Mouse (Mus musculus): ENCODE results near the gene Gm39115. TPM values are rescaled to one million over a fixed set of nuclear protein-coding genes. Genes with fewer than 3 reads are reported as not detected.
"Not testable (repeated sequence)": the region's sequence is repeated elsewhere in the genome, so short reads cannot be mapped to it uniquely, and the experiment has no call there.

The Gm39115 gene
- polyA plus RNA-seq, 1 experiment = not detected

GRCm38 (mm10) chr7:142140696-142141095 lies 4.9 kb upstream of the Gm39115 start:
- 11% methylated on average over 1 of the region's 1 CpGs for WGBS
- no peaks in the 10 kb centered on the region for H3K4me1 ChIP-seq (replicated peaks; ENCODE audit: control insufficient read depth, insufficient read depth, low read length)
- no peak overlapping the region for H3K27ac ChIP-seq (ENCODE audit: control insufficient read depth, insufficient read depth, low read length)
- TF ChIP-seq POLR2A (IDR thresholded peaks at IDR 0.05; ENCODE audit: control insufficient read depth, extremely low read depth, insufficient read depth, low read length, poor library complexity) (no peak), CTCF (IDR thresholded peaks at IDR 0.05; ENCODE audit: borderline replicate concordance, control insufficient read depth, extremely low read depth, insufficient read depth, low read length, poor library complexity) (no peak)
- H3K36me3 ChIP-seq (ENCODE audit: control insufficient read depth, insufficient read depth, low read length) = no peaks in the 10 kb centered on the region
- H3K27me3 ChIP-seq (ENCODE audit: control insufficient read depth, insufficient read depth, low read length) = no peaks in the 10 kb centered on the region
- no peak for DNase-seq
- H3K4me3 ChIP-seq (ENCODE audit: control insufficient read depth, insufficient read depth, low read length) = no peak overlapping the region

DNA sequence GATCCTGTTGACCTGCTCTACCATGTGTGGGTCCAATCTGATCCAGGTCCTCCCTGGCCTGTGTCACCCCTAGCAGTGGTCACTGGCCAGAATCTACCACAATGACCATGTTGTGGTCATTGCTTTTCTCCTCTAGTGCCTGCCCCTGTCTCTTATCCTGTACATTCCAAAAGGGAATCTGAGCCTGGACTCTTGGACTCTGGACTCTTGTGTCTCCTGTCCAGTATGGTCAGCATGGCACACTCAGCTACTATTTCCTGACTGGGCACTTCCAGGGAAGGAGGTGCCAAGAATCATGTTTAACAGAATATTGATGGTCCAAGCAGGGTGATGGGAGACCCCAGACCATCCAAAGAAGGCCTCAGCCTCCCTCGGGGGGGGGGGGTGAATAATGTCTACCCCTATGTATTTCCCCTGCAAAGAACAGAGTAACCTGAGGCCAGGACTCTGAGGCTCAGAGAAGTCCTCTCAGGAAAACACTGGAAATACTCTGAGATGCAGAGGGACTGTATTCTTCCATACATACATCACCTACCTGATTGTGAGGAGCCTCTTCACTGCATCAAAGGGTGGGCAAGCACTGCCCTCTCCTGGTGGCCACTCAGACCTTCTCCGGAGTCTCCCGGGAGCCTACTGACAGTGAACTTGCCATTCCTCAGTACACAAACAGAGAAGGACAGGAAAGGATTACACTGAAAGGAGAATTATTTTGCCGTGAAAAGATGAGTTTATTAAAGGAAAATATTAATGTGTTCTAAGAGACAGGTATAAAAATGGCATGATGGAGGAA lies 1.4 kb downstream of the Gm39115 start:
- TF ChIP-seq POLR2A (IDR thresholded peaks at IDR 0.05; ENCODE audit: control insufficient read depth, extremely low read depth, insufficient read depth, low read length, poor library complexity) (no peak), CTCF (IDR thresholded peaks at IDR 0.05; ENCODE audit: borderline replicate concordance, control insufficient read depth, extremely low read depth, insufficient read depth, low read length, poor library complexity) (no peak)
- H3K36me3 ChIP-seq (ENCODE audit: control insufficient read depth, insufficient read depth, low read length) = no peaks in the 10 kb centered on the region
- WGBS = 64% methylated on average over 4 of the region's 4 CpGs
- no peak for DNase-seq
- H3K27ac ChIP-seq (ENCODE audit: control insufficient read depth, insufficient read depth, low read length) = no peak overlapping the region
- H3K4me3 ChIP-seq (ENCODE audit: control insufficient read depth, insufficient read depth, low read length) = no peak overlapping the region
- no peaks in the 10 kb centered on the region for H3K27me3 ChIP-seq (ENCODE audit: control insufficient read depth, insufficient read depth, low read length)
- no peaks in the 10 kb centered on the region for H3K4me1 ChIP-seq (replicated peaks; ENCODE audit: control insufficient read depth, insufficient read depth, low read length)

DNA sequence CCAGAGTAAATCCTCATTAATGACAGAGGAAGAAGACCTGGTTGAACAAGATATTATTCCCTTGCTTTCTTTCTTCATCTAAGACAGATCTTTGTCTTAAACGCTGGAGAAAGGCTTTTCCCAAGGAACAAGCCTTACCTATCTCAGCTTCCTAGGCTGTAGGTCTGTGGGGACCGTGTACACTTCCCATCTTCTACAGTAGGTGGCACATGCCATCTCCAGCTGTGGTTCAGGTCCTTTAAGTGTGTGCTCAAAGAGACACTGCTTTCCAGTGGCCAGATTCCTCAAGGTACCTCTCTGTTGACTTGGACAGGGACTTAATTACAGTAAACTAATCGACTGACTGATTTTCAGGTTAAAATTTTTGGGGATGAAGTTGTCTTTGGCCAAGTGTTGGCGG lies 7.0 kb downstream of the Gm39115 start:
- Histone ChIP-seq H3K27me3 (ENCODE audit: control insufficient read depth, insufficient read depth, low read length) (no peaks in the 10 kb centered on the region), H3K36me3 (ENCODE audit: control insufficient read depth, insufficient read depth, low read length) (no peaks in the 10 kb centered on the region), H3K27ac (ENCODE audit: control insufficient read depth, insufficient read depth, low read length) (no peak overlapping the region), H3K4me3 (ENCODE audit: control insufficient read depth, insufficient read depth, low read length) (no peak overlapping the region), H3K4me1 (replicated peaks; ENCODE audit: control insufficient read depth, insufficient read depth, low read length) (no peaks in the 10 kb centered on the region)
- TF ChIP-seq POLR2A (IDR thresholded peaks at IDR 0.05; ENCODE audit: control insufficient read depth, extremely low read depth, insufficient read depth, low read length, poor library complexity) (no peak), CTCF (IDR thresholded peaks at IDR 0.05; ENCODE audit: borderline replicate concordance, control insufficient read depth, extremely low read depth, insufficient read depth, low read length, poor library complexity) (no peak)
- no peak for DNase-seq
- WGBS = 59% methylated on average over 4 of the region's 4 CpGs

DNA sequence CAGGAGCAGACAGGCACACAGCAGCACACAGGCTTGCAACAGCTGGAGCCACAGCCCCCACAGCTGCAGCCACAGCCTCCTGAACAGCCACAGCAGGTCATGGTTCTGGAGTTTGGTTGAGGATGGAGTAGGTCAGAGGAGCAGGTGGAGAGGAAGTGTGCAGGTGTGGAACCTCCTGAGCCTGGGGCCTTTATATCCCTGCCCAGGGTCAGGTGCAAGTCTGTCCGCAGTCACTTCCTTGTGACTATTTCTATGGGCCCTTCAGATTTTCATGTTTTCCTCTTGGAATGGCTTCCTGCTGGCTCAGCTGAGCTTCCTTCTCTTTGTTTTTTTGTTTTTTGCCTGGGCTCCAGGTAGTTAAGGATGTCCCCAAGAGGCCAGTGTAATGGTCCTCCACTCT lies 15.2 kb downstream of the Gm39115 start, which contains the start of gene Gm45618:
Gene Gm45618 (minus strand): TSS at position 101 of the 400 bp plus-strand sequence.
- not testable (repeated sequence) for H3K36me3 ChIP-seq (ENCODE audit: control insufficient read depth, insufficient read depth, low read length); H3K27me3 ChIP-seq (ENCODE audit: control insufficient read depth, insufficient read depth, low read length); H3K27ac ChIP-seq (ENCODE audit: control insufficient read depth, insufficient read depth, low read length); H3K4me3 ChIP-seq (ENCODE audit: control insufficient read depth, insufficient read depth, low read length); H3K4me1 ChIP-seq (replicated peaks; ENCODE audit: control insufficient read depth, insufficient read depth, low read length); DNase-seq
- WGBS = 96% methylated on average over 1 of the region's 1 CpGs

GRCm38 (mm10) chr7:142119632-142120031 lies 16.2 kb downstream of the Gm39115 start:
- Histone ChIP-seq H3K27ac (ENCODE audit: control insufficient read depth, insufficient read depth, low read length) (no peak overlapping the region), H3K4me3 (ENCODE audit: control insufficient read depth, insufficient read depth, low read length) (no peak overlapping the region), H3K4me1 (replicated peaks; ENCODE audit: control insufficient read depth, insufficient read depth, low read length) (no peaks in the 10 kb centered on the region), H3K36me3 (ENCODE audit: control insufficient read depth, insufficient read depth, low read length) (no peaks in the 10 kb centered on the region), H3K27me3 (ENCODE audit: control insufficient read depth, insufficient read depth, low read length) (no peaks in the 10 kb centered on the region)
- WGBS = 26% methylated on average over 5 of the region's 5 CpGs
- DNase-seq = no peak
- TF ChIP-seq CTCF (IDR thresholded peaks at IDR 0.05; ENCODE audit: borderline replicate concordance, control insufficient read depth, extremely low read depth, insufficient read depth, low read length, poor library complexity) (no peak), POLR2A (IDR thresholded peaks at IDR 0.05; ENCODE audit: control insufficient read depth, extremely low read depth, insufficient read depth, low read length, poor library complexity) (no peak)

DNA sequence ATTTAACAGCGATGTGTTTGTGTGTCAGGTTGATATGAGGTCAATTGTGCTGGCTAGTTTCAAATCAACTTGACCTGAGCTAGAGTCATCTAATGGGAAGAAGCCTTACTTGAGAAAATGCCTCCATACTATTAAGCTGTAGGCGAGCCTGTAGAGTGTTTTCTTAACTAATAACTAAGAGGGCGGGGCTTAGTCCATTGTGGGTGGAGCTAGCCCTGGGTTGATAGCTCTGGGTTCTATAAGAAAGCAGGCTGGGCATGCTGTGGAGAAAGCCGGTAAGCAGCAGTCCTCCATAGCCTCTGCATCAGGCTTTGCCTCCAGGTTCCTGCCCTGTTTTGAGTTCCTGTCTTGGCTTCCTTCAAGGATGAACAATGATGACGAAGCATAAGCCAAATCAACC lies 31.1 kb downstream of the Gm39115 start:
- TF ChIP-seq POLR2A (IDR thresholded peaks at IDR 0.05; ENCODE audit: control insufficient read depth, extremely low read depth, insufficient read depth, low read length, poor library complexity) = no peak
- TF ChIP-seq CTCF (IDR thresholded peaks at IDR 0.05; ENCODE audit: borderline replicate concordance, control insufficient read depth, extremely low read depth, insufficient read depth, low read length, poor library complexity) = no peak
- no peak for DNase-seq
- 50% methylated on average over 5 of the region's 5 CpGs for WGBS
- H3K27ac ChIP-seq (ENCODE audit: control insufficient read depth, insufficient read depth, low read length) = no peak overlapping the region
- H3K4me3 ChIP-seq (ENCODE audit: control insufficient read depth, insufficient read depth, low read length) = no peak overlapping the region
- H3K4me1 ChIP-seq (replicated peaks; ENCODE audit: control insufficient read depth, insufficient read depth, low read length) = no peaks in the 10 kb centered on the region
- H3K36me3 ChIP-seq (ENCODE audit: control insufficient read depth, insufficient read depth, low read length) = no peaks in the 10 kb centered on the region
- H3K27me3 ChIP-seq (ENCODE audit: control insufficient read depth, insufficient read depth, low read length) = no peaks in the 10 kb centered on the region

GRCm38 (mm10) chr7:142097776-142098175 lies 38.1 kb downstream of the Gm39115 start:
- Histone ChIP-seq H3K36me3 (ENCODE audit: control insufficient read depth, insufficient read depth, low read length) (no peaks in the 10 kb centered on the region), H3K27me3 (ENCODE audit: control insufficient read depth, insufficient read depth, low read length) (peaks cover 17% of the 10 kb centered on the region), H3K4me3 (ENCODE audit: control insufficient read depth, insufficient read depth, low read length) (no peak overlapping the region), H3K4me1 (replicated peaks; ENCODE audit: control insufficient read depth, insufficient read depth, low read length) (peaks cover 16% of the 10 kb centered on the region), H3K27ac (ENCODE audit: control insufficient read depth, insufficient read depth, low read length) (no peak overlapping the region)
- 9% methylated on average over 9 of the region's 9 CpGs for WGBS
- TF ChIP-seq POLR2A (IDR thresholded peaks at IDR 0.05; ENCODE audit: control insufficient read depth, extremely low read depth, insufficient read depth, low read length, poor library complexity) (no peak), CTCF (IDR thresholded peaks at IDR 0.05; ENCODE audit: borderline replicate concordance, control insufficient read depth, extremely low read depth, insufficient read depth, low read length, poor library complexity) (peak; percentile 84)
- peak; percentile 72 for DNase-seq

Data from thymus, adult 2 months (tissue).